Mouse (Mus musculus): ENCODE results near the gene Myo18b. TPM values are rescaled to one million over a fixed set of nuclear protein-coding genes. Genes with fewer than 3 reads are reported as not detected.

The Myo18b gene
- polyA plus RNA-seq, 1 experiment from 2014 or later = 0.14 TPM

- DNase-seq (ENCODE audit: low spot score) (peak; percentile 35), ATAC-seq (replicated peaks; ENCODE audit: insufficient number of reproducible peaks, low FRiP score, low TSS enrichment, low read depth) (no peak)
- 47% methylated on average over 7 of the region's 7 CpGs for WGBS
- Histone ChIP-seq H3K4me2 (ENCODE audit: low read depth, low read length) (no peak overlapping the region), H3K4me1 (ENCODE audit: control insufficient read depth, insufficient read depth, low read length) (no peaks in the 10 kb centered on the region), H3K36me3 (replicated peaks; ENCODE audit: control insufficient read depth, insufficient read depth, low read depth, low read length) (no peaks in the 10 kb centered on the region), H3K4me3 (ENCODE audit: low read depth, low read length) (no peak overlapping the region), H3K27ac (replicated peaks; ENCODE audit: low read depth, low read length) (no peak overlapping the region), H3K9me3 (replicated peaks; ENCODE audit: control insufficient read depth, low read length) (no peaks in the 10 kb centered on the region), H3K27me3 (ENCODE audit: control insufficient read depth, insufficient read depth, low read length) (no peaks in the 10 kb centered on the region), H3K9ac (replicated peaks; ENCODE audit: low read length) (no peak overlapping the region)
Observed at GRCm38 (mm10) chr5:112695254-112695711, 200.9 kb downstream of the Myo18b start.

GRCm38 (mm10) chr5:112693286-112693849 is 202.8 kb downstream of the Myo18b start:
- H3K27ac ChIP-seq (replicated peaks; ENCODE audit: low read depth, low read length) = no peak overlapping the region
- no peak for DNase-seq (ENCODE audit: low spot score)
- H3K9ac ChIP-seq (replicated peaks; ENCODE audit: low read length) = no peak overlapping the region
- ATAC-seq (replicated peaks; ENCODE audit: insufficient number of reproducible peaks, low FRiP score, low TSS enrichment, low read depth) = no peak
- no peak overlapping the region for H3K4me3 ChIP-seq (ENCODE audit: low read depth, low read length)
- WGBS = 82% methylated on average over 18 of the region's 18 CpGs
- no peaks in the 10 kb centered on the region for H3K9me3 ChIP-seq (replicated peaks; ENCODE audit: control insufficient read depth, low read length)
- H3K27me3 ChIP-seq (ENCODE audit: control insufficient read depth, insufficient read depth, low read length) = no peaks in the 10 kb centered on the region
- no peak overlapping the region for H3K4me2 ChIP-seq (ENCODE audit: low read depth, low read length)
- H3K36me3 ChIP-seq (replicated peaks; ENCODE audit: control insufficient read depth, insufficient read depth, low read depth, low read length) = no peaks in the 10 kb centered on the region
- no peaks in the 10 kb centered on the region for H3K4me1 ChIP-seq (ENCODE audit: control insufficient read depth, insufficient read depth, low read length)

GRCm38 (mm10) chr5:112687100-112687818 is 208.9 kb downstream of the Myo18b start:
- H3K4me1 ChIP-seq (ENCODE audit: control insufficient read depth, insufficient read depth, low read length) = no peaks in the 10 kb centered on the region
- 71% methylated on average over 4 of the region's 4 CpGs for WGBS
- no peak overlapping the region for H3K9ac ChIP-seq (replicated peaks; ENCODE audit: low read length)
- DNase-seq (ENCODE audit: low spot score) = no peak
- no peaks in the 10 kb centered on the region for H3K36me3 ChIP-seq (replicated peaks; ENCODE audit: control insufficient read depth, insufficient read depth, low read depth, low read length)
- H3K9me3 ChIP-seq (replicated peaks; ENCODE audit: control insufficient read depth, low read length) = no peaks in the 10 kb centered on the region
- H3K4me2 ChIP-seq (ENCODE audit: low read depth, low read length) = no peak overlapping the region
- H3K4me3 ChIP-seq (ENCODE audit: low read depth, low read length) = no peak overlapping the region
- no peak overlapping the region for H3K27ac ChIP-seq (replicated peaks; ENCODE audit: low read depth, low read length)
- no peak for ATAC-seq (replicated peaks; ENCODE audit: insufficient number of reproducible peaks, low FRiP score, low TSS enrichment, low read depth)
- no peaks in the 10 kb centered on the region for H3K27me3 ChIP-seq (ENCODE audit: control insufficient read depth, insufficient read depth, low read length)

- no peak overlapping the region for H3K9ac ChIP-seq (replicated peaks; ENCODE audit: low read length)
- H3K4me2 ChIP-seq (ENCODE audit: low read depth, low read length) = no peak overlapping the region
- no peaks in the 10 kb centered on the region for H3K4me1 ChIP-seq (ENCODE audit: control insufficient read depth, insufficient read depth, low read length)
- WGBS = 78% methylated on average over 14 of the region's 14 CpGs
- no peak for DNase-seq (ENCODE audit: low spot score)
- H3K27ac ChIP-seq (replicated peaks; ENCODE audit: low read depth, low read length) = no peak overlapping the region
- H3K4me3 ChIP-seq (ENCODE audit: low read depth, low read length) = no peak overlapping the region
- H3K27me3 ChIP-seq (ENCODE audit: control insufficient read depth, insufficient read depth, low read length) = no peaks in the 10 kb centered on the region
- no peaks in the 10 kb centered on the region for H3K9me3 ChIP-seq (replicated peaks; ENCODE audit: control insufficient read depth, low read length)
- no peak for ATAC-seq (replicated peaks; ENCODE audit: insufficient number of reproducible peaks, low FRiP score, low TSS enrichment, low read depth)
- no peaks in the 10 kb centered on the region for H3K36me3 ChIP-seq (replicated peaks; ENCODE audit: control insufficient read depth, insufficient read depth, low read depth, low read length)
Observed at GRCm38 (mm10) chr5:112686309-112687099, 209.7 kb downstream of the Myo18b start.

GRCm38 (mm10) chr5:112679251-112679650 is 216.9 kb downstream of the Myo18b start:
- WGBS = 86% methylated on average over 2 of the region's 2 CpGs

GRCm38 (mm10) chr5:112678153-112678552 is 218.0 kb downstream of the Myo18b start:
- H3K36me3 ChIP-seq (replicated peaks; ENCODE audit: control insufficient read depth, insufficient read depth, low read depth, low read length) = no peaks in the 10 kb centered on the region
- no peaks in the 10 kb centered on the region for H3K4me1 ChIP-seq (ENCODE audit: control insufficient read depth, insufficient read depth, low read length)
- H3K4me2 ChIP-seq (ENCODE audit: low read depth, low read length) = no peak overlapping the region
- 67% methylated on average over 4 of the region's 4 CpGs for WGBS
- no peak overlapping the region for H3K9ac ChIP-seq (replicated peaks; ENCODE audit: low read length)
- no peak overlapping the region for H3K27ac ChIP-seq (replicated peaks; ENCODE audit: low read depth, low read length)
- no peaks in the 10 kb centered on the region for H3K9me3 ChIP-seq (replicated peaks; ENCODE audit: control insufficient read depth, low read length)
- DNase-seq (ENCODE audit: low spot score) (no peak), ATAC-seq (replicated peaks; ENCODE audit: insufficient number of reproducible peaks, low FRiP score, low TSS enrichment, low read depth) (no peak)
- H3K27me3 ChIP-seq (ENCODE audit: control insufficient read depth, insufficient read depth, low read length) = no peaks in the 10 kb centered on the region
- no peak overlapping the region for H3K4me3 ChIP-seq (ENCODE audit: low read depth, low read length)

More at GRCm38 (mm10) chr5:112679251-112679650, 216.9 kb downstream of the Myo18b start:
- no peak overlapping the region for H3K4me3 ChIP-seq (ENCODE audit: low read depth, low read length)
- no peaks in the 10 kb centered on the region for H3K36me3 ChIP-seq (replicated peaks; ENCODE audit: control insufficient read depth, insufficient read depth, low read depth, low read length)
- H3K9me3 ChIP-seq (replicated peaks; ENCODE audit: control insufficient read depth, low read length) = no peaks in the 10 kb centered on the region
- ATAC-seq (replicated peaks; ENCODE audit: insufficient number of reproducible peaks, low FRiP score, low TSS enrichment, low read depth) (no peak), DNase-seq (ENCODE audit: low spot score) (no peak)
- H3K27me3 ChIP-seq (ENCODE audit: control insufficient read depth, insufficient read depth, low read length) = no peaks in the 10 kb centered on the region
- no peak overlapping the region for H3K4me2 ChIP-seq (ENCODE audit: low read depth, low read length)
- H3K4me1 ChIP-seq (ENCODE audit: control insufficient read depth, insufficient read depth, low read length) = no peaks in the 10 kb centered on the region
- H3K9ac ChIP-seq (replicated peaks; ENCODE audit: low read length) = no peak overlapping the region
- no peak overlapping the region for H3K27ac ChIP-seq (replicated peaks; ENCODE audit: low read depth, low read length)

GRCm38 (mm10) chr5:112674806-112675205 is 221.4 kb downstream of the Myo18b start:
- no peak overlapping the region for H3K4me2 ChIP-seq (ENCODE audit: low read depth, low read length)
- no peaks in the 10 kb centered on the region for H3K27me3 ChIP-seq (ENCODE audit: control insufficient read depth, insufficient read depth, low read length)
- H3K36me3 ChIP-seq (replicated peaks; ENCODE audit: control insufficient read depth, insufficient read depth, low read depth, low read length) = no peaks in the 10 kb centered on the region
- no peak overlapping the region for H3K9ac ChIP-seq (replicated peaks; ENCODE audit: low read length)
- DNase-seq (ENCODE audit: low spot score) (no peak), ATAC-seq (replicated peaks; ENCODE audit: insufficient number of reproducible peaks, low FRiP score, low TSS enrichment, low read depth) (no peak)
- H3K9me3 ChIP-seq (replicated peaks; ENCODE audit: control insufficient read depth, low read length) = no peaks in the 10 kb centered on the region
- 88% methylated on average over 5 of the region's 5 CpGs for WGBS
- no peak overlapping the region for H3K4me3 ChIP-seq (ENCODE audit: low read depth, low read length)
- no peak overlapping the region for H3K27ac ChIP-seq (replicated peaks; ENCODE audit: low read depth, low read length)
- no peaks in the 10 kb centered on the region for H3K4me1 ChIP-seq (ENCODE audit: control insufficient read depth, insufficient read depth, low read length)

- DNase-seq (ENCODE audit: low spot score) (no peak), ATAC-seq (replicated peaks; ENCODE audit: insufficient number of reproducible peaks, low FRiP score, low TSS enrichment, low read depth) (no peak)
- Histone ChIP-seq H3K4me1 (ENCODE audit: control insufficient read depth, insufficient read depth, low read length) (no peaks in the 10 kb centered on the region), H3K9ac (replicated peaks; ENCODE audit: low read length) (no peak overlapping the region), H3K27me3 (ENCODE audit: control insufficient read depth, insufficient read depth, low read length) (no peaks in the 10 kb centered on the region), H3K4me3 (ENCODE audit: low read depth, low read length) (no peak overlapping the region), H3K4me2 (ENCODE audit: low read depth, low read length) (no peak overlapping the region), H3K36me3 (replicated peaks; ENCODE audit: control insufficient read depth, insufficient read depth, low read depth, low read length) (no peaks in the 10 kb centered on the region), H3K9me3 (replicated peaks; ENCODE audit: control insufficient read depth, low read length) (no peaks in the 10 kb centered on the region), H3K27ac (replicated peaks; ENCODE audit: low read depth, low read length) (no peak overlapping the region)
- WGBS = 61% methylated on average over 7 of the region's 7 CpGs
Observed at GRCm38 (mm10) chr5:112672457-112672856, 223.7 kb downstream of the Myo18b start.

All from embryonic facial prominence, embryonic 11.5 days (tissue).